Mouse (Mus musculus): Measurements from ENCODE around the gene Frzb.
"Not testable (repeated sequence)": the region's sequence is repeated elsewhere in the genome, so short reads cannot be mapped to it uniquely, and the experiment has no call there.

Gene Frzb

GRCm38 (mm10) chr2:80447291-80447791, at the start of gene Frzb:
Gene Frzb (minus strand): TSS chr2:80447625.
- peak; percentile 64 for DNase-seq

GRCm38 (mm10) chr2:80495304-80495703, 47.9 kb upstream of the Frzb start:
- not testable (repeated sequence) for DNase-seq

- no peak for DNase-seq
Measured at GRCm38 (mm10) chr2:80486851-80487250, 39.4 kb upstream of the Frzb start.

GRCm38 (mm10) chr2:80484951-80485350, 37.5 kb upstream of the Frzb start:
- DNase-seq = no peak

GRCm38 (mm10) chr2:80475831-80476230, 28.4 kb upstream of the Frzb start:
- DNase-seq = no peak

GRCm38 (mm10) chr2:80474247-80474796, 26.9 kb upstream of the Frzb start:
- DNase-seq = peak; percentile 59

GRCm38 (mm10) chr2:80465991-80466821, 18.8 kb upstream of the Frzb start:
- DNase-seq = no peak

GRCm38 (mm10) chr2:80461827-80462226, 14.4 kb upstream of the Frzb start:
- DNase-seq = no peak

- DNase-seq = no peak
Measured at GRCm38 (mm10) chr2:80448231-80448630, 806 bp upstream of the Frzb start.

- peak; percentile 76 for DNase-seq
Measured at GRCm38 (mm10) chr2:80446308-80447151, 895 bp downstream of the Frzb start.

- DNase-seq = no peak
Measured at GRCm38 (mm10) chr2:80445926-80446307, 1.5 kb downstream of the Frzb start.

- no peak for DNase-seq
Measured at GRCm38 (mm10) chr2:80445491-80445890, 1.9 kb downstream of the Frzb start.

GRCm38 (mm10) chr2:80444418-80445365, 2.7 kb downstream of the Frzb start:
- DNase-seq = peak; percentile 78

GRCm38 (mm10) chr2:80443962-80444361, 3.5 kb downstream of the Frzb start:
- DNase-seq = no peak

- peak; percentile 89 for DNase-seq
Measured at GRCm38 (mm10) chr2:80441386-80441785, 6.0 kb downstream of the Frzb start.

GRCm38 (mm10) chr2:80438854-80439253, 8.6 kb downstream of the Frzb start:
- no peak for DNase-seq

- DNase-seq = peak; percentile 76
Measured at GRCm38 (mm10) chr2:80437401-80437800, 10.0 kb downstream of the Frzb start.

- no peak for DNase-seq
Measured at GRCm38 (mm10) chr2:80434783-80435572, 12.4 kb downstream of the Frzb start.

- no peak for DNase-seq
Measured at GRCm38 (mm10) chr2:80433254-80433876, 14.1 kb downstream of the Frzb start.

- DNase-seq = peak; percentile 85
Measured at GRCm38 (mm10) chr2:80430357-80431053, 16.9 kb downstream of the Frzb start.

All from kidney, adult 9 months (tissue).